Mouse (Mus musculus): Measurements from ENCODE around the gene Fbxo9. TPM values are rescaled to one million over a fixed set of nuclear protein-coding genes. Genes with fewer than 3 reads are reported as not detected.
A peak's percentile ranks its signal among the peaks of the same experiment; 100 is the strongest.

Fbxo9 gene
- polyA plus RNA-seq, 1 experiment from 2014 or later: 44.2 TPM

DNA sequence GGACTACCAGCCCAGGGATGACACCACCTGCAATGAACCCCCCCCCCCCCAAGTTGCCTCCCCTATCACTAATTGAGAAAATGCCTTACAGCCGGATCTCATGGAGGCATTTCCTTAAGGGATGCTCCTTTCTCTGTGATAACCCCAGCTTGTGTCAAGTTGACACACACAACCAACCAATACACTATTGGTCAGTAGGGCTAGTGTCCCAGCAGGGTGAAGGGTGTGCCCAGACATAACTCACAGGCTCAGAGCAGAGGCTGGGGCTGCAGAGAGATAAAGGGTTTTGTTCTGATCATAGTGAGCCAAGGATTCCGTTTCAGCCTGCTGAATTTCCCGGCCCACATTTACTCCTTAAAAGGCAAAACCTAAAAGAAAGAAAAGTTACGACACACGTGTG, 38.4 kb downstream of the Fbxo9 start:
- Histone ChIP-seq H3K36me3 (no peaks in the 10 kb centered on the region), H3K27me3 (replicated peaks) (no peaks in the 10 kb centered on the region), H3K4me3 (no peak overlapping the region), H3K9ac (no peak overlapping the region), H3K27ac (ENCODE audit: poor library complexity, severe bottlenecking) (no peak overlapping the region), H3K9me3 (replicated peaks) (0 out of 2 replicates have a peak, but pooled peaks cover 3% of the 10 kb centered on the region), H3K4me1 (replicated peaks) (no peaks in the 10 kb centered on the region), H3K4me2 (no peak overlapping the region)
- WGBS: 66% methylated on average over 5 of the region's 5 CpGs
- no peak for ATAC-seq (ENCODE audit: insufficient number of reproducible peaks, low FRiP score)

DNA sequence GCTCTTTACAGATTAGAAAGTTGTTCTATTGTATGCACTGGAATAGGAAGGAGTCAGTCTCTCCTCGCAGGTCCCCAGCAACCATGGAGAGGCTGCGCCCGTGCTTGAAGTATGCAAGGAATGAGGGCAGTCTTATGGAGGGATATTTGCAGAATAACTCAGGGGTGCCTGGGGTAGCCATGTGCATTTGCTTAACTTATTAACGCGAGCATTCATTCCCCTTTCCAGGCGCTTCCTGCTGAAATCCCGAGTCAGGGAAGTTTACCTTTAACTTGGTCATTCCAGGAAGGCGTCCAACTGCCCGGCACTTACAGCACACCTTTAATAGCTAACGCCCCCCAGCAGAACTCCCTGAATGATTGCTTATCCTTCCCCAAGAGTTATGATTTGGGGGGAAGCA, 44.7 kb downstream of the Fbxo9 start:
- Histone ChIP-seq H3K4me1 (replicated peaks) (peaks cover 7% of the 10 kb centered on the region), H3K27ac (ENCODE audit: poor library complexity, severe bottlenecking) (no peak overlapping the region), H3K9ac (no peak overlapping the region), H3K36me3 (no peaks in the 10 kb centered on the region), H3K4me3 (no peak overlapping the region), H3K9me3 (replicated peaks) (no peaks in the 10 kb centered on the region), H3K4me2 (no peak overlapping the region), H3K27me3 (replicated peaks) (no peaks in the 10 kb centered on the region)
- ATAC-seq (ENCODE audit: insufficient number of reproducible peaks, low FRiP score): no peak
- WGBS: 56% methylated on average over 10 of the region's 10 CpGs

- H3K9ac ChIP-seq: no peak overlapping the region
- no peaks in the 10 kb centered on the region for H3K9me3 ChIP-seq (replicated peaks)
- H3K27ac ChIP-seq (ENCODE audit: poor library complexity, severe bottlenecking): no peak overlapping the region
- WGBS: 76% methylated on average over 9 of the region's 9 CpGs
- peaks cover 13% of the 10 kb centered on the region for H3K4me1 ChIP-seq (replicated peaks)
- H3K27me3 ChIP-seq (replicated peaks): no peaks in the 10 kb centered on the region
- ATAC-seq (ENCODE audit: insufficient number of reproducible peaks, low FRiP score): no peak
- no peak overlapping the region for H3K4me2 ChIP-seq
- no peak overlapping the region for H3K4me3 ChIP-seq
- H3K36me3 ChIP-seq: no peaks in the 10 kb centered on the region
Observed at GRCm38 (mm10) chr9:78062392-78062791, 46.5 kb downstream of the Fbxo9 start.

DNA sequence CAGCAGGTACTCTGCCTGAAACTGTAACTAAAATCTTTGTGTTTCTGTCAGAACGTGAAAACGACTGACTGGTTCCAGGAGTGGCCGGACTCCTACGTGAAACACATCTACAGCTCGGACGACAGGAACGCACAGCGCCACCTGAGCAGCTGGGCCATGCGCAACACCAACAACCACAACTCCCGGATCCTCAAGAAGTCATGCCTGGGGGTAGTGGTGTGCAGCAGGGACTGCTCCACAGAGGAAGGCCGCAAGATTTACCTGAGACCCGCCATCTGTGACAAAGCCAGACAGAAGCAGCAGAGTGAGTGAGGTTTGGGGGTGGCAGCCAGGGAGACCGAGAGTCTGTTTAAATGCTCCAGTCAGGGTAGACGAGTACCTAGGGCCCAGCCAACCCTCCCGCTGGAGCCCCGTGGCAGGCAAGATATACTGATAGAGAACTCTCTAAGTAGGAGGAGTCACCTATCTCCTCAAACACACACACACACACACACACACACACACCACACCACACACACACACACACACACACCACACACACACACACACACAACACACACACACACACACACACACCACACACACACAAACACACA, 49.2 kb downstream of the Fbxo9 start:
- ATAC-seq (ENCODE audit: insufficient number of reproducible peaks, low FRiP score): no peak
- Histone ChIP-seq H3K4me2 (no peak overlapping the region), H3K9ac (no peak overlapping the region), H3K4me3 (no peak overlapping the region), H3K4me1 (replicated peaks) (peaks cover 13% of the 10 kb centered on the region), H3K27ac (ENCODE audit: poor library complexity, severe bottlenecking) (no peak overlapping the region), H3K9me3 (replicated peaks) (no peaks in the 10 kb centered on the region), H3K36me3 (no peaks in the 10 kb centered on the region), H3K27me3 (replicated peaks) (no peaks in the 10 kb centered on the region)
- 75% methylated on average over 16 of the region's 16 CpGs for WGBS

GRCm38 (mm10) chr9:78054298-78054697, 54.6 kb downstream of the Fbxo9 start:
- peaks cover 6% of the 10 kb centered on the region; the same call in 1 of the 2 replicates for H3K4me1 ChIP-seq (replicated peaks)
- ATAC-seq (ENCODE audit: insufficient number of reproducible peaks, low FRiP score): no peak
- WGBS: 77% methylated on average over 3 of the region's 3 CpGs
- H3K27ac ChIP-seq (ENCODE audit: poor library complexity, severe bottlenecking): no peak overlapping the region
- no peaks in the 10 kb centered on the region for H3K36me3 ChIP-seq
- no peak overlapping the region for H3K4me2 ChIP-seq
- H3K27me3 ChIP-seq (replicated peaks): no peaks in the 10 kb centered on the region
- no peak overlapping the region for H3K4me3 ChIP-seq
- H3K9me3 ChIP-seq (replicated peaks): no peaks in the 10 kb centered on the region
- no peak overlapping the region for H3K9ac ChIP-seq

DNA sequence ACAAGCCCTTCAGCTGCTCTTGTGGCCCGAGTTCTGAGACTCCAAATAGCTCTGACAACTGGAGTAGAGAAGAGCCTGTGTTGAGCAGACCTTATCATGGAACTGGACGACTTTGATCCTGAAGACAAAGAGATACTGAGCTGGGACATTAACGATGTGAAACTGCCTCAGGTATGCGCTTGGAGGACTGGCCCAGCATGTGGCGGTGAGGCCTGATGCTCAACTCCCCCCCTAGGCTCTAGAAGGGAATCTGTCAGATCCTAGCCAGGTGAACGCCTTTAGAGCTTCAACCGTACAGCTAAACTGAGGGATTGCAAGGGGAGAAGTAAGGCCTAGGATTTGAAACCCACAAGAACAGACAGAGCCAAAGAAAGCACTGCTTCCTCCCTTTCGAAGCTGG, 55.0 kb downstream of the Fbxo9 start:
- WGBS: 56% methylated on average over 8 of the region's 8 CpGs
- no peaks in the 10 kb centered on the region for H3K9me3 ChIP-seq (replicated peaks)
- no peak for ATAC-seq (ENCODE audit: insufficient number of reproducible peaks, low FRiP score)
- H3K36me3 ChIP-seq: no peaks in the 10 kb centered on the region
- no peak overlapping the region for H3K27ac ChIP-seq (ENCODE audit: poor library complexity, severe bottlenecking)
- peaks cover 3% of the 10 kb centered on the region; the same call in 1 of the 2 replicates for H3K4me1 ChIP-seq (replicated peaks)
- H3K4me3 ChIP-seq: no peak overlapping the region
- no peaks in the 10 kb centered on the region for H3K27me3 ChIP-seq (replicated peaks)
- H3K9ac ChIP-seq: no peak overlapping the region
- no peak overlapping the region for H3K4me2 ChIP-seq

DNA sequence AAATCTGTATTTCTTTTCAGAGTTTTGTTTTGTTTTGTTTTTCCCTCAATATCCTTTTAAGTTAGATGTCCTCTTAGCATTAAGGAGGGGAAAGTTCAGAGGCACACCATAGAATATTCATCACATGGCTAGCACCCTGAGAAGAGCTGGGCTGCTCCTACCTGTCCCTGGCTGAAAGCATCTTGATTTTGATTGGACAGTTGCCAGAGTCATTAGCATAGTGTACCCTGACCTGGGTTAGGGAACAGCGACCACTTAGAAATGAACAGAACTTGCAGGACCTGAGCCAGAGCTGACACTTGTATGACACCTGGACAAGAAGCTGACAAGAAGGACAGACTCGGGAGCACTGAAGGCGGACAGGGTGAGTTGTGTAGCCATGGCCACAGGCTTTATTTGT, 57.2 kb downstream of the Fbxo9 start, which contains the start of gene Gcm1:
Gcm1 (plus strand) TSS at position 248 of the 400 bp plus-strand sequence.
- Histone ChIP-seq H3K27me3 (replicated peaks) (no peaks in the 10 kb centered on the region), H3K9ac (no peak within 1 kb of the TSS), H3K9me3 (replicated peaks) (no peaks in the 10 kb centered on the region), H3K4me2 (no peak within 1 kb of the TSS), H3K36me3 (no peaks in the 10 kb centered on the region), H3K4me3 (no peak within 1 kb of the TSS), H3K27ac (ENCODE audit: poor library complexity, severe bottlenecking) (no peak within 1 kb of the TSS), H3K4me1 (replicated peaks) (peaks cover 3% of the 10 kb centered on the region)
- WGBS: 50% methylated on average over 3 of the region's 3 CpGs
- ATAC-seq (ENCODE audit: insufficient number of reproducible peaks, low FRiP score): no peak

DNA sequence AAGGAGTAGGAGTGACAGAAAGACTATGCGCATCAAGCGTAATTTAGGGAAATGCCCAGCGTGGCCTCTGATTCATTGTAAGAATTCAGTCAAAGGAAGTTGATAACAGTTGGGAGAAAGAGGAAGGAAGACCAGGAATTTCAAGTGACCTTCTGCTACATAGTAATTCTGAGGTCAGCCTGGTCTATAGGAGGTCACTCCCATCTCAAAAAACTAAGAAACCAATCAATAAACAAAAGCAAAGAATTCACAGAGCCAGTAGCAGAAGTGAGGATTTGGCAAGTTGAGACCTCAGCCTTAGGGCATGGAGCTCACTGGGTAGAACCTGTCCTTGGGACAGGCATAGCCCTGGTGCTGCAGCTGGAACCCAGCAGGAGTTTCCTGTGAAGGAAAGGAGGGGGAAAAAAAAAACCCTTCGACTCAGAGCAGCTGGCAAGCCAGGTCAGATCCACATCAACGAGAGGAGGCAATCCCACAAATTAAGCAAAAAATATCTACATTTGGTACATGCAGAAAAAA, 58.4 kb downstream of the Fbxo9 start:
- Histone ChIP-seq H3K27ac (ENCODE audit: poor library complexity, severe bottlenecking) (no peak overlapping the region), H3K4me3 (no peak overlapping the region), H3K9me3 (replicated peaks) (no peaks in the 10 kb centered on the region), H3K36me3 (no peaks in the 10 kb centered on the region), H3K9ac (no peak overlapping the region), H3K27me3 (replicated peaks) (no peaks in the 10 kb centered on the region), H3K4me2 (no peak overlapping the region), H3K4me1 (replicated peaks) (peaks cover 13% of the 10 kb centered on the region)
- WGBS: 34% methylated on average over 5 of the region's 5 CpGs
- ATAC-seq (ENCODE audit: insufficient number of reproducible peaks, low FRiP score): no peak

- Histone ChIP-seq H3K9ac (no peak overlapping the region), H3K27ac (ENCODE audit: poor library complexity, severe bottlenecking) (no peak overlapping the region), H3K27me3 (replicated peaks) (no peaks in the 10 kb centered on the region), H3K36me3 (no peaks in the 10 kb centered on the region), H3K4me3 (peak overlapping the region; percentile 23), H3K9me3 (replicated peaks) (no peaks in the 10 kb centered on the region), H3K4me2 (peak overlapping the region; percentile 50), H3K4me1 (replicated peaks) (peaks cover 20% of the 10 kb centered on the region)
- no peak for ATAC-seq (ENCODE audit: insufficient number of reproducible peaks, low FRiP score)
- WGBS: 29% methylated on average over 20 of the region's 20 CpGs
Observed at GRCm38 (mm10) chr9:78046755-78047154, 62.1 kb downstream of the Fbxo9 start.

DNA sequence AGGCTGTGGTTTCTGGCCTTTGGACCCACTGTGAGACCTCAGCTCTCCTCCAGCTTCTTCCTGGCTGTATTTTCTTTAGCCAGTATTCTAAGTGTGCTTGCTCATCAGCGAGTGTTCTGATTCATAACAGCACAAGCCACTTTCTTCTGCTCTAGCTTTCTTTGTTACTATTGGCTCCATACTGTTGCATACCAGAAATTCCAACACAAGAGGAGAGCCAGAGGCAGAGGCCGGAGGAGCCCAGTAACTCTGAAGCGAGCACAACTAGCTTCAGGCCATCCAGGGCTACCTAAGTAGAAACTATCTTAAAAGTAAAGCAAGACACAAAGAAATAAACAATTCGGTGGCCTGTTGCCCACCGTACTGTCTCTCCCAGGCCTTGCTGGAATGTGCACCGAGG, 63.7 kb downstream of the Fbxo9 start:
- Histone ChIP-seq H3K4me1 (replicated peaks) (peaks cover 20% of the 10 kb centered on the region), H3K27ac (ENCODE audit: poor library complexity, severe bottlenecking) (peak overlapping the region; percentile 72), H3K4me3 (no peak overlapping the region), H3K9ac (no peak overlapping the region), H3K4me2 (no peak overlapping the region), H3K27me3 (replicated peaks) (no peaks in the 10 kb centered on the region), H3K36me3 (no peaks in the 10 kb centered on the region), H3K9me3 (replicated peaks) (no peaks in the 10 kb centered on the region)
- 39% methylated on average over 6 of the region's 6 CpGs for WGBS
- peak; percentile 71; the same call in 1 of the 2 replicates for ATAC-seq (ENCODE audit: insufficient number of reproducible peaks, low FRiP score)

GRCm38 (mm10) chr9:78038755-78039489, 69.9 kb downstream of the Fbxo9 start:
- no peaks in the 10 kb centered on the region for H3K36me3 ChIP-seq
- no peaks in the 10 kb centered on the region for H3K27me3 ChIP-seq (replicated peaks)
- no peaks in the 10 kb centered on the region for H3K9me3 ChIP-seq (replicated peaks)
- WGBS: 35% methylated on average over 18 of the region's 18 CpGs
- ATAC-seq (ENCODE audit: insufficient number of reproducible peaks, low FRiP score): no peak
- peak overlapping the region; percentile 8; the same call in 1 of the 2 replicates for H3K4me3 ChIP-seq
- no peak overlapping the region for H3K9ac ChIP-seq
- H3K4me2 ChIP-seq: peak overlapping the region; percentile 31; the same call in 1 of the 2 replicates
- H3K4me1 ChIP-seq (replicated peaks): 0 out of 2 replicates have a peak, but pooled peaks cover 7% of the 10 kb centered on the region
- H3K27ac ChIP-seq (ENCODE audit: poor library complexity, severe bottlenecking): no peak overlapping the region
